Mouse (Mus musculus) spleen, postnatal 14 days (tissue): ENCODE results near the gene Cerk.

Experiments used
- DNase-seq, 2 experiments: peaks; one replicate each; pipeline ENCODE4 v3.0.0; 2021 to 2022; ENCODE audit warnings: low spot score in 2 of 2

Cerk gene

DNA sequence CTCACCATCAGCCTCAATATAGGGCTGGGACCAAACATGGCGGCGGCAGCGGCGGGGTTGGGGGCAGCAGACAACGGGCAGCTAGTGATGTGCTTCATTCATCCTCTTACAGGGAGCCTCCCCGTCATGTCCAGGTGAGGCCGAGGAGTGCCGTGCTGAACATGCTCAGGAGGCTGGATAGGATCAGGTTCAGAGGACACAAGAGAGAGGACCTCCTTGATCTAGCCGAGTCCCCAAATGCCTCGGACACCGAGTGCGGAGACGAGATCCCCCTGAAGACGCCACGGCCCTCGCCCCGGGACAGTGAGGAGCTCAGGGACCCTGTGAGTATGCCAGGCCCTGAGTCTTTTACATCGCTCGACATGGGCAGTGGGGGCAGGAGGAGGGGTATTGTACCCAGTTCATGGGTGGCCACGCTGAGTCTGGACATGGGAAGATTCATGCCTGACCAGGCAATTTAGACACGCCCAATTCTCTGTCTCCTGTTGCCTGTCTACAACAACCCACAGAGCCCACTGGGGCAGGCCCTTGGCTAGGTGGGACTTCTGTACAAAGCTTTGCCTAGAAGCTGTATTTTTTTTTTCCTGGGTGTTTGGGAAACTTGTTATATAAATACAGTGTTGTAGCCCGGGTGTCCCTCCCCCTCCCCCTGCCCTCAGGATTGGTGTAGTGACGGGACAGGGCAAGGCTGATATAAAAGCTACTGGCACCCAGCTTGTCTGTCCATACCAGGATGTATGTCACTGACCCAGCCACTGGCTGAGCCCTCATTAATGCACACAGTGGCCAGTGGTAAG lies 94.5 kb downstream of the Cerk start:
- DNase-seq, result no peak

DNA sequence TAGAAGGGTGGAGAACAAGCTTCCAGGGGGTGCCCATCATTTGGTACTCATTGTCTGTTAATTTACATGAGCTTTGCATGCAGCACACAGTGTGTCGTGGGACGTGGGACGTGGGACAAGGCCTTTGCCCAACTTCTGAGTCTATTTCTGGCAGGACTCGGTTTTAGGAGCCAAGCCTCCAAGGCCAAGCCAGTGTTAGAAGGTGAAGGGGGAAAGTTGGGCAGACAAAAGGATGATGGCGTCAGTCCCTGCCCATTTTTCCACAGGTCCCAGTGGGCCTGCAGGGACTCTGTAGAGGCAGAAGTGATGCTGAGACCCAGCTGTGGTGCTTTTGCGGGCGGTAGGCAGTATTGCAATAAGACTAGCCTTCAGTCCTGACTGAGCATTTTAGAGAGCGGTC lies 95.4 kb downstream of the Cerk start:
- no peak for DNase-seq

DNA sequence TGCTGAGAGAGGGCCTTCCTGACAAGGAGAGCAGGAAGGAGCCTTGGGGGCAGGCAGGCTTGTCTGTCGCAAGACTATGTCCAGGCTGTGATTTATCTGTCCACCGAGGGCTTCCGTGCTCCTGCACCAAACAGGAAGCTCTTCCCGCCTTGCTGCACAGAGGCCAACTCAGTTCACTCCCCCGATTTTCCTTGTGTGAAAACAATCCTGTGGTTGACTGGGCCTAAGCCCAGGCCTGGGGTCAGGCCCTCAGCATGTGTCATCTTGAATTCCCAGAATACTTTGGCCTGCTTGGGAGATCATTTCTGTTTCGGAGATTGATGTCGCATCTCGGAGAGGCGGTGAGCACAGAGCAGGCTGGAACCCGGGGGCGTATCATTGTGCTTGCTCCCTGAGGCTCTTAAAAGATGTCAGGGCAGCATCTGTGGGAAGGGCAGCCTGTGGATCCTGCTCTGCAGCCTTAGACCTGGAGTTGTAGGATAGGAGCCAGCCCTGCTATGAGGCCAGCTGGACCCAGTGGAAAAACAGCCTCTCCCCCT lies 95.9 kb downstream of the Cerk start:
- DNase-seq, result no peak
